Mouse (Mus musculus): Measurements from ENCODE around the gene Rab25.

Rab25 gene

DNA sequence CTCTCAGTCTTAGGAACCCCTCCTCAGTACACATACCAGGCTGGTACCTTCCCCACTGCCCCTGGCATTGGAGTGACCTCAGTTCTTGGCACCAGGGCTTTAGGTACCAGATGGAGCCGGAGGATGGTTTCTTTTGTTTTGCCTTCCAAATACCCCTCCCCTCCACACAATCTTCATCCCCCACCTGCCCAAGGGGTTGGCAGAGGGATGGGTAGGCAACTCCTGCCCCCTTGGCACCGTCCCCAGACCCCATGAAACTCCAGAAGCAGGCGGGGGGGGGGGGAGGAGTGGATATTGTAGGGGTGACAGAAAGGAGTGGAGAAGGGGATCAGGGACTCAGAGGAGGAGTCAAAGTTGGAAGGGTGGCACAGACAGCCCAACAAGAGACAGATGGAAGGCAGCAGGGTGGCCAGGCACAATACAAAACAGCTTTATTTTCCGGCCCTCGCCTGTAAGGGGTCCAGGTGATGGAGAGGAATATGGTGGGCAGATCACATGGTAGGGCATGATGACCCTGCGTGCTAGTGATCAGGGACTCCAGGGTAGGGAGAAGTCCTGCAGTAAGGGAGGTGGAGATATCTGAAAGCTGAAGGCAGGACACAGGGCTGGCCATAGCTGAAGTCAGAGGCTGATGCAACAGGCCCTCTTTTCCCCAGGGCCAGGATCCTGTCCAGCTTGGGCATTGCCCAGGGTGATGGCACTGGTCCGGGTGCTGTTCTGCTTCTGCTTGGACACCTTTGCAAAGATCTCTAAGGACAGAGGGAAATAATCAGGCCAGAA, 6.3 kb downstream of the Rab25 start:
- DNase-seq = no peak

DNA sequence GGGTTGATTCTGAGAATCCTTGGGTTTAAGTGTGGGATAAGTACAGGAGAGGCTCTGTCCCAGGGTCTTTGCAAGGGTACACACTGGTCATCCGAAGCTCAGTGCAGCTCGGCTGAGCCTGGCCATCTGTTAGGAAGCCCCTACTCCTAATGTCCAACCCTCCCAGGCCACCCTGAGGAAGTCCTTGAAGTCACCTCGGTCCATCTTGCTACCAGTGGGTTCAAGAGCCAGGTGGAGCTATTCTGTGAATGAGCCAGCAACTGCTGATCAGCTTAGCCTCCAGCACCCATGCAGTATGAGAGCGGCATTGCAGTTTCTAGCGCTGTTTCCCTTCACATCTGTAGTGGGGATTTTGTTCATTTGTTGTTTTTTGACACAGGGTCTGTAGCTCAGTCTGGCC, 8.0 kb downstream of the Rab25 start:
- DNase-seq = no peak

DNA sequence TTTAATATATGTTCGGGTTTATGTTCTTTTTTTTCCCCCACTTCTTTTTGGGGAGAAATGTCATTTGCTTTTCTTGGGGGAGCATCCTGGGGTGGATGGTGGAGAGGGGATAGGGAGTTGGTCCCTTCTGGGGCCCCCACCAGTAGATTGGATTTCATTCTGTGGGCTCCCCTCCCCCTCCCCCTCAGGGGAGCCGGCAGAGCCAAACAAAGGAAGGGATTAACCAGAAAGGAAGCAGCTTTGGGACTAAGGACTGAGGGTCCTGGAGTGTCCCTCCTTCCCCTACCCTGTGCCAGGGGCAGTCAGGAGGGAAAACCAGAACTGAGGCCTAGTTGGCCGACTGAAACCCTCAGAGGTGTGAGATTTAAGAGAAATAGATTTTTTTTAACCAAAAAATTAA, 8.7 kb downstream of the Rab25 start:
- DNase-seq = no peak

DNA sequence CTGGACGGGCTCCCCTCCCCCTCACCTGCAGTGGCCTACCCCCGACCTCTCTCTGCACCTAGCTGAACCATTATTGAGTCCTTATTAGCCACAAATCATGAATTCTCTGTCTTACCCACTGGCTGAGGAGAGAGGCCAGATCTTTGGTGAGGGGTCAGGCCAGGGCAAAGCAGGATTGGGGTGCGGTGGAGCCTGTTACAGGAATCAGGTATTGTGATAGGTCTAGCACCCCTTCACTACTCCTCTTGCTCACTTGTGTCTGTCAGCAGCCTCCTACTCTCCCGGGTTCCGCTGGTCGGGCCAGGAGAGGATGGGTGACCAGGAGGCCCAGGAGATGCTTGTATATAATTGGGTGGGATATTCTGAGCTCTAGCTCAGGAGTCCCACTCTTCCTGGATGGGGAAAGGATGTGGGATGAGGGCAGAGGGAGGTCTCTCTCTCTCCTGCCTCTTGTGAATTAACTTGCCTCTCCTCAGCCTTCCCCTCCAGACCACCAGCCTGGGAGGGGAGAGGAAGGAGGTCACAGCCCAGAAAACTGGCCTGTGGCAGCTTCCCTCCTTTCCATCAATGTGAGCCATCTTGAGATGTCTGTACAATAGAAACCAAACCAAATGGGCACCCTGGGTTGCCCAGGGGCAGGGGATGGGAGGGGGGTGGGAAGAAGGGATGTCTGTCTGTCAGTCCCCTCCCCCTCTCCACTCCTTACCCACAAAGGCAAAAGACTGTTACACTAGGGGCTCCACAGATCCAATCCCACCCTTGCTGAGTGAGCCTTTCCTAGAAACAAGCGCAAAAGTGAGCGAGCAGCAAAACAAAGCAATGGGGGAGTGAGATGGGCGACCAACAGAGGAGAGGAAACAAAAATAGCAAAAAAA, 9.6 kb downstream of the Rab25 start:
- DNase-seq = no peak

DNA sequence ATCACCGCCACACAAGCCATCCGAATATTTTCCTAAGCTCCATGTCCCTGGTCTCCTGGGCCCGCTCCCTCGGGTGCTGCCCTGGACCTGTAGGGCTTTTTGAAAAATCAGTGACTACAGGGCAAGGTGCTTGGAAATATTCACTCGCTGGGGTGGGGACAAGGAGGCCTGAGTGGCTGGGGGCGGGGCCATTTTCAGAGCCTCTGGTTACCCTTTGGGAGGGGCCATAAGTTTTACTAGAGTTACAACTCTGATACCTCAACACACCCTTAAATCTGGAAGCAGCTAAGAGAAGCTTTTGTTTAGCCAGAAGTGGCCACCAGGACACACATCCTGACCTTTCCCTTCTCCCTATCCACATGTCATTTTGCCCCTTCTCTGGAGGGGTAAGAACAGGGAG, 11.0 kb downstream of the Rab25 start:
- no peak for DNase-seq

DNA sequence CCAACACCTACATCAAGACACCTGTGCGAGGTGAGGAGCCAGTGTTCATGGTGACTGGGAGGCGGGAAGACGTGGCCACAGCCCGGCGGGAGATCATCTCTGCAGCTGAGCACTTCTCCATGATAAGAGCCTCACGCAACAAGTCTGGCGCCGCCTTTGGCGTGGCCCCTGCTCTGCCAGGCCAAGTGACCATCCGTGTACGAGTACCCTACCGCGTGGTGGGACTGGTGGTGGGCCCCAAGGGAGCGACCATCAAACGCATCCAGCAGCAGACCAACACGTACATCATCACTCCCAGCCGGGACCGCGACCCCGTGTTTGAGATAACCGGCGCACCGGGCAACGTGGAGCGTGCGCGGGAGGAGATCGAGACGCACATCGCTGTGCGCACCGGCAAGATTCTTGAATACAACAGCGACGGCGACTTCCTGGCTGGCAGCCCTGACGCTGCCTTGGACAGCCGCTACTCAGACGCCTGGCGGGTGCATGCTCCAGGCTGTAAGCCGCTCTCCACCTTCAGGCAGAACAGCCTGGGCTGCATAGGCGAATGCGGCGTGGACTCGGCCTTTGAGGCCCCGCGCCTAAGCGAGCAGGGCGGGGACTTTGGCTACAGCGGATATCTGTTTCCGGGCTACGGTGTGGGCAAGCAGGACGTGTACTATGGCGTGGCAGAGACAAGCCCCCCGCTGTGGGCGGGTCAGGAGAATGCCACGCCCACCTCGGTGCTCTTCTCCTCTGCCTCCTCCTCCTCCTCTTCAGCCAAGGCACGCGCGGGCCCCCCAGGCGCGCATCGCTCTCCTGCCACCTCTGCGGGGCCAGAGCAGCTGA, 11.8 kb downstream of the Rab25 start:
- peak; percentile 81 for DNase-seq

DNA sequence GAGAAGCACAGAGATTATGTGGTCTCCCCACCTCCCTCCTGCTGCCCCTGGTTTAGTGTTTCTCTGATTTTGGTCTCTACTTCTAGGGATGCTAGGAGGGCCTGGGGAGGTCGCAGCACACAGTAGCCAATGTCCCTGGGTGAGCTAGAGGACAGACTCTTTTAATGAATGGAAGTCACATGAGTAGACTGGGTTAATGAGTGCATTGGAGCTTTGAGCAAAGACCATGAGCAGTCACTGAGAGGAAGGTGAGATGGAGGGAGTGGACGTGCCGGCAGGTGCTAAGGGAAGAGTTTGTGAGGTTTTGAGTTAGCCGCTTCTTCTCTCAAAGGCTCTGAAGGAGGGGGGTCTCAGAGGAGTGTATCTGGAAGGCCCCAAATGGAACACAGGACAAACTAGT, 12.6 kb downstream of the Rab25 start:
- DNase-seq = no peak

DNA sequence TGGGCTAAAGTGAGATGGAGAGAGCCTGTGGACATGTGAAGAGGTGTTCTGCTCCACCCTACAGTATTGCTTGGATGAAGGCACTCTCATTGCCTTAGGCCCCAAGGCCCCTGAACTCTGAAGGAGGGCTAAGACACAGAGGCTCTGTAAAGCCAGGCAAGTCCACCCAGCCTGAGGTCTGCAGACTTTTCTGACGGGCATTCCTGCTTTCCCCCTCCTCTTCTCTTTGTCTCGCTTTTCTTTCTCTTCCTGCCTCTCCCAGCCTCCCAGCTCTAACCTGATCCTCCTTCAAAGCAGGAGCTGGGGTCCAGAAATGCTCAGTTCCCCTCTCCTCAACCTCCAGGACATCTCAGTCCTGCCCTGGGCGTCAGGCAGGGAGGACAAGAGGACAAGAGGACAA, 13.1 kb downstream of the Rab25 start:
- DNase-seq = no peak

DNA sequence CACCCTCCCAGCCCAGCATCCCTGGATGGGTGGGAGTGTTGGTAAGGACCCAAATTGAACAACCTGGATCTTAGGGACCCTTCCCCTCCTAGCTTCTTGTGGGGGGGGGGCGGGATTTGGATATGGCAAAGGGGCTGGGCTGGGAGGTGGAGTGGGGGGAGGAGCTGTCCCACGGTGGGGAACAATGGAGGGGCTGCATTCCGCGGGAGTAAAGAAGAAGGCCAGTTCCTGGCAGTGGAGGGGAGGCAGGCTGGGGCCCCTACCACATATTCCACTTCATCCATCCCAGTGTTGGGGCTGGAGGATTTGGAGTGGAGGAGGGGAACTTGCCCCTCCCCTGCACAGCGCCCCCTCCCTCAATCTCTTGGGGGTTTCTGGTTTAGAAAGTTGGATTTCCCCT, 14.4 kb downstream of the Rab25 start:
- no peak for DNase-seq

DNA sequence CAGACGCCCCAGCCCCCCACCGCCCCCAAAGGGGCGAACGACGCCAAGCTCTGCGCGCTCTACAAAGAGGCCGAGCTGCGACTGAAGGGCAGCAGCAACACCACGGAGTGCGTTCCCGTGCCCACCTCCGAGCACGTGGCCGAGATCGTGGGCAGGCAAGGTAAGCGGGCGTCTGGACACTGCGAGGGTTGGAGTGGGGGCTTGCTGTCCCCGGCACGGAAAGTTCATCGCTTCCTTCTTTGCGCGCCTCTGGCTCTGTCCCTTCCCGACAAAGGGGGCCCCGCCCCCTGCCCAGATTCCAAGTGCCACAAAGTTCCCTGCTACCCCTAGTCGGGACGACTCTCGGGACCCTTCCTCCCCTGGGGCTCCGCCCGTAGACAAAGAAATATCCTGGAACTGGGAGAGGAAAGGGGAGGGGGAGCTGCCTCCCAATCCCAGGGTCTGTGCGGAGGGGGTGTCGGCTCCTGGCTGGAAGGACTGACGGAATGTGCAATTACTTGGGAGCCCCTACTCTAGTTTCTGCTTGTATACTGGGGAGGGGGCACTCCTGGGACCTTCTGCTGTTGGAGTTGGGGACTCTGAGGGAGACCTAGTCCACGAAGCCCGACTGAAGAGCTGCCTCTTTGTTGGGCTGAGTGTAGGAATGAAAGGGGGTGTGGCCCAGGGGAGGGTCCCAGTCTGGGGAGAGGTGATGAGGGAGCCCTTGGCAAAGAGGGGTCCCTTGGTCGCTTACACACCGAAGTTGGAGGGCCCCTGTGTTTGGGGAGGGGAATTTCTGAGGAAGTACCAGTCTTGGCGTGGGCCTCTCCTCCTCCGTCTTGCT, 15.2 kb downstream of the Rab25 start:
- no peak for DNase-seq

DNA sequence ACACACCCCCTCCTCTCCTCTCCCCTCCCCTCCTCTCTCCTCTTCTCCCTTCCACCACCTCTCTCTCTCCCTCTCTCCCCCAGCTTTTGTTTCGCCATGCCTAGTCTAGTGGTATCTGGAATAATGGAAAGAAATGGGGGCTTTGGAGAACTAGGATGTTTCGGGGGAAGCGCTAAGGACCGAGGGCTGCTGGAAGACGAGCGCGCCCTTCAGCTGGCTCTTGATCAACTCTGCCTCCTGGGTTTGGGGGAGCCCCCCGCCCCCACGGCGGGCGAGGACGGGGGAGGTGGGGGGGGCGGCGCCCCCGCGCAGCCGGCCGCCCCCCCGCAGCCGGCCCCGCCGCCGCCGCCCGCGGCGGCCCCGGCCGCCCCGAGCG, 15.8 kb downstream of the Rab25 start, which contains the start of gene Mex3a:
Gene Mex3a (plus strand): TSS at position 97 of the 376 bp plus-strand sequence.
- DNase-seq = no peak

DNA sequence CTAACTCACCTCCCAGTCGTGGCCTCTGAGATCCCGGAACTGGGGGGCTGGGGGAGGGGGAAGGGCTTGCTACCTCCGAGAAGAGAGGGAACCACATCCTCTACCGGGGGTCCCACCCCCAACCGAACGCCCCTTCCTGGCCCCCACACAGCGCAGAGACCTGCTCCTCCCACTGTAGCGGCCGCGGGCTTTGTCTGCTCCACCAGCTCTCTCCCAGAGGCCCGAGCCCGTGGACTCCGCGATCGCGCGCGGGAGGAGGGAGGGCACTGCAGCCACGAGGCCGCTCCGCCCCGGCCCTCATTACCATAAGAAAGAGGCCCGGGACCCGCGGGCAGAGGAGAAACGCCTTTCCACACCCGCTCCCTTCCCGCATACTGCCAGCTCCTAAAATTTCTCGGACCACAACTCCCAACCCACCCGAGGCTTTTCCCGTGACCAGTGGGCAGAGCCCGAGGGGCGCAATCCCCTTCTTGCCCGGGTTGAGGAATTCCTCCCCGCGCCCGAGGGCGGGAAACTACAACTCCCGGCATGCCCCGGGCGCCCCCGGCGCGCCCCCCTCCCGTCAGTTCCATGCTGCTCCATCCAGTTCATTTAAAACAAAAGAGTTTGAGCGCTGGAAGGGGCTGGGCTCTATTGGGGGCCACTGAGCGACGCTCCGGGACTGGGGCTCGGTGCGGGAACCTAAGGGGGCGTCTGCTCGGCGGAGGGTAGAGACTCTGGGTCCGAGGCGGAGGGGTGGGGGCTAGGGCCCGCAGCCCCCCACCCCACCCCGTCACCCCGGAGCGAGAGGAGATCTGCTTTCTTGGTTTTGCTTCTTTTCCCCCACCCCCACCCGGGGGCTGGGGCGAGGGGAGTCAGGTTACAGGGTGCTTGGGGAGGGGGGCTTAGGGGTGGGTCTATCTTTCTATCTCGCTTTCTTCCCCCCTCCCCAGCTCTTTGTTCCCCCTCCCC, 16.5 kb downstream of the Rab25 start:
- DNase-seq = peak; percentile 90

DNA sequence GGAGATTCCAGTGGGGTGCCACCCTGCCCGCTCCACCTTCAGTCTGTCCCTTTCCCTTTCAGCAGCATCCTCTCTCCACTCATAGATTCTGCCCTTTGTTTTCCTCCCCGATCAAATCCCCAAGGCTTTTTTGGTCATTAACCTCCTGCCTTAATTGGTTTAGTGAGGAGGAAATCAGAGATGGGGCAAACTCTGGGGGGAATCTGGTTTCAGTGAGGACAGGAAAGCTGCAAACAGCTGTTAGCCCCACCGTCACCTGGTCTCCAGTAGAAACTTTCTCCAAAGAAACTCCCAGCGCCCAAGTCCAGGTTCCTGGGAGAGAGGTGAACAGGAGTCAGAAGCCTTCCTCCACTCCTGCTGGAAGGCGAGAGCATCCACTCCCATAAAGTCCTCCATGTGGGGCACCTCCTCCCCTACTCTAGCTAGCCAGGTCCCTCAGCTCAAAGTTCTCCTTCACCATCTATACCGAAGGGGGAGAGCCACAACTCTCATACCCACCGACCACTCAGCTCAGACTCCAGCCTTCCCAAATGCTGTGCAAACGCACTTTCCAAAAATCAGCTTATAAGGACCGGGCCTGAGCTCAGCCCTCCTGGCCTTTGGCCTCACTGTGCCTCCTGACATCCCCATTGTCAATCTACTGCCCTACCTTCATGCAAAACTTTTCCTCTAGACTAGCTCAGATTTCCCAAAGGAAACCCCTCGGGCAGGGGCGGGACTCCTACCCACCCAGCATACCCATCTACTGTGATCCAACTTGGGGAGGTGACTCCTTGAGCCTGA, 17.8 kb downstream of the Rab25 start:
- no peak for DNase-seq

DNA sequence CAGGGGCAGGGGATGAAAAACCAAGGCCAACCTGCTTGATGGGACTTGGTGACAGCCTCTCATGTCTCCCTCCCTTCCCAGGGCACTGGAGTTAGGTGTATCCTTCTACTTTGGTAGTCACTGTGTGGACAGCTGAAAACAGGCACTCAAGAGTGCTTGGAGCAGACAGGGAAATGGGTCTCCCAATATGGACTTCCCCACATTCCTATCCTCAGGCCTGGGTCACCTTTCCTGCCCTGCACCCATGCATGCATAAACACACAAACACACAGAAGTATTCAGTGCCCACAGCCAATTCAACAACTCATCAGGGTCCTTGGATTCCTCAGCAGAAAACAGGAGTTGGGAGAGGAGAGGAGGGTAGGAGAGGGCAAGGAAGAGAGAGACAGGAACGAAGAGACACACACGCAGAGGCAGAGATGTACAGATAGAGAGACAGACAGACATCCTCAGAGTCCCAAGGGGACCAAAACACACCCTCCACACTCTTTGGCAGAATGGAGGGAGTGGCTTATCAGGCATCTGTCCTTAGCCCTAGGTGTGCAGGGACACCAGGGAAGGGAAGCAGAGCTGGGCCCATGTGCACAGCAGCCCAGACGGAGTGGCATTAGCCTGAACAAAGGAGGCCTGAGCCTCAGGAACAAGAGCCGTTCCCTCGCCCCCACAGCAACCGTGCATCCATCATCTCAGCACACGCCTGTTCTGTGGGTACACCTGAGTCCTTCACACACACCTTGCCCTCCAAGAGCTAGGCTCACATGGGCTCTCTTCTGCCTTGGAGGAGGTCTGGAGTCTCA, 18.7 kb downstream of the Rab25 start:
- no peak for DNase-seq

DNA sequence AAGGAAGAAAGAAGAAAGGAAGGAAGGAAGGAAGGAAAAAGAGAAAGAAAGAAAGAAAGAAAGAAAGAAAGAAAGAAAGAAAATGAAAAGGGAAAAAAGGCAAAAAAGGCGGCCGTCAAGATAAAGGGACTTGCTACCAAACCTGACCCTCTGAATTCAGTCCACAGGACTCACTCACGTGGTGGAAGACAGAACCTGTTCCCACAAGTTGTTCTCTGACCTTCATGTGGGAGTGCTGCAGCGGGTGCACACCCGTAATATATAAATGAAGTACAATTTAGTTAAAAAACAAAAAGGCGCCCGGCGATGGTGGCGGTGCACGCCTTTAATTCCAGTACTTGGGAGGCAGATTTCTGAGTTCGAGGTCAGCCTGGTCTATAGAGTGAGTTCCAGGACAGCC, 19.5 kb downstream of the Rab25 start:
- DNase-seq = no peak

DNA sequence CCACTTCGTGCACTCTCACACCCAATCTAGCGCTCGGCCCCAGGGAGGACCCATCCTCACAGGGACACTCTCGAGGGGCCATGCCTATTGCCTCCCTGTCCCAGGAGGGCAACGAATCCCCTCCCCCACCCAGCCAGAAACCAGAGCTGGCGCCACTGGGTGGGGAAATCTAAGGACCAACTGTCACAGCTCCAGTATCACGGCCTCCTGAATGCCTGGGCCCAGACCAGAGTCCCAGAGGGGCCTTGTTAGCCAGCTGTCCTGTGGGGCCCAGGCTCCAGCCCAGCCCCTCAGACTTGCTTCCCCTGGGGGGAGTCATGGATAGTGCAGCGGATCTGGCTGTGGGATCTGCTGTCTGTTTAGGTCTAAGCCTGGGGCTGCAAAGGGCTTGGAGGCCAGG, 20.5 kb downstream of the Rab25 start:
- no peak for DNase-seq

DNA sequence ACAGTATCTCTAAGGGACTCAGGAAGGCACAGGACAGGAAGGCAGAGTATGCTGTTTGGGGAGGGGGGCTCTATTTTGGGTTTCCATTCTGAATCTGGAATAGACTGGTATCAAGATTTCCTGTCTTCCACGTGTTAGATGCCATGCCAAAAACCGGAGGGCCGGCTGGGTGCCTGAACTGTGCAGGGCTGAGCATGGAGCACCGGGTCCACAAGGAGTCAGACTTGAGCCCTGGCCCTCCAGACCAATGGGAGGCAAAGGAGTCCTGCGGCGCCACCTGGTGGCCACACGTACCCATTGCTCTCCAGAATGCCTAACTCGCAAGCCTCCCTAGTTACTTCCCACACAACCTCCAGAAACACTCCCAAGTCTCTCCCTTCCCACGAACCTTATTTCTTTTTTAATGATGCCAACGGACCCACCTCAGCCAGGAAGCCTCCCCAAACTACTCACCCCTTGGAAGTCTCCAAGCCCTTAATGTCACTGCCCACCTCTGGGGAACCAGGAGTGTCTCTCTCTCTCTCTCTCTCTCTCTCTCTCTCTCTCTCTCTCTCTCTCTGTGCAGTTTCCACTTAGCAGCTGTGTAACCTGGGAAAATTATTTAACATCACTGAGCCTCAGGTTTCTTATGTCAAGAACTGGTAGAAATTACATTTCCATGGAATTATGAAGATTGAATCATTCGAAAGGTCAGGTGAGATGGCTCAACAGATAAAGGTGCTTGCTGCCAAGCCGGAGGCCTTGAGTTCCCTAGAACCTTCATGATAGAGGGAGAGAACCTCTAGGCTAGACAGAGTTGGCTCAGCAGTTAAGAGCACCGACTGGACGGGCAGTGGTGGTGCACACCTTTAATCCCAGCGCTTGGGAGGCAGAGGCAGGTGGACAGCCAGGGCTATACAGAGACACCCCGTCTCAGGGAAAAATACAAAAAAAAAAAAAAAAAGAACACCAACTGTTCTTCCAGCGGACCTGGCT, 21.7 kb downstream of the Rab25 start:
- DNase-seq = peak; percentile 68

DNA sequence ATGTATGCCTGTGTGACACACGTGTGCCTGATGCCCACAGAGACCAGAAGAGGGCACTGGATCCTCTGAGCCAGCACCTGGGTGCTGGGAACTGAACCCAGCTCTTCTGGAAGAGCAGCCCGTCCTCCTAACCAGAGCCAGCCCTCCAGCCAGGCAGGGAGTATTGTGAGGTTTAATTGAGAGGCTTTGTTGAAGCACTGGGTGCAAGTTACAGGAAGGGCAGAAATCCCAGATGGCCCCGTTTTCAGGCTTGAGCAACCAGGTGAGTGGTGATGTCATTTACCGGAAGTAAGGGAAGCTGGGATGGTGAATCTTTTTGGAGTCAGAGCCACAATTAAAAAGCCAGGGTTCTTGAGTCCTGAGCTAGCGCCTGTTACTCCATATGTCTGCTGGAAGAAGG, 23.1 kb downstream of the Rab25 start:
- DNase-seq = no peak
